Mouse (Mus musculus) hematopoietic stem cell, adult 5-6 weeks (primary cell): ENCODE measurements around the gene Ccdc190. TPM values are rescaled to one million over a fixed set of nuclear protein-coding genes. Genes with fewer than 3 reads are reported as not detected.

Source experiments
- ATAC-seq, 2 experiments: fragments of 125-278 bp in 1 of 2; replicated peaks in 1 of 2; 2 replicates each; pipeline ENCODE4 v1.8.0; 2016 to 2017; ENCODE audit warnings: inconsistent platforms in 2 of 2, mild to moderate bottlenecking in 2 of 2, moderate number of reproducible peaks in 2 of 2, low read depth in 1 of 2, moderate TSS enrichment in 1 of 2; ENCODE audit not compliant: low FRiP score in 2 of 2, poor library complexity in 2 of 2, severe bottlenecking in 2 of 2, insufficient read depth in 1 of 2, low TSS enrichment in 1 of 2
- total RNA-seq: library from RNA; stranded (forward); fragments of 172-1452, 232-1000 nt; gene quantifications from 2 replicates; pipeline ENCODE4 v1.2.3, GENCODE M21; 2017

Gene Ccdc190
- total RNA-seq, 1 experiment from 2014 or later, result not detected

DNA sequence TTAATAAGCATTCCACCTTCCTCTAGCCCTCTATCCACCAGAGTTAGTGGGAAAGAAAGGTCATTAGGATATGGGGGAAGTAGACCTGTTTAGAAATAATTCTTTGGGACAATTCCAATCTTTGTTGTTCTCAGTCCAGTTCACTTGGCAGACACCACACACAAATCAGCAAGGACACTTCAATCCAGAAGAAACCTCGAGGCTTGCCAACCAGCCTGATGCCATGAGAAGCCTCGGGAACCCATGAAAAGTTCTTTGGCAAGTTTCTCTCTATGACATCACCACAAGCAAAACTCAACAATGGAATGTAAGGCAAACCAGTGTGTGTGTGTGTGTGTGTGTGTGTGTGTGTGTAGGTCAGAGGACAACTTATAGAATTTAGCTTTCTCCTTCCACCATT lies 3.9 kb upstream of the Ccdc190 start:
- no peak for ATAC-seq

DNA sequence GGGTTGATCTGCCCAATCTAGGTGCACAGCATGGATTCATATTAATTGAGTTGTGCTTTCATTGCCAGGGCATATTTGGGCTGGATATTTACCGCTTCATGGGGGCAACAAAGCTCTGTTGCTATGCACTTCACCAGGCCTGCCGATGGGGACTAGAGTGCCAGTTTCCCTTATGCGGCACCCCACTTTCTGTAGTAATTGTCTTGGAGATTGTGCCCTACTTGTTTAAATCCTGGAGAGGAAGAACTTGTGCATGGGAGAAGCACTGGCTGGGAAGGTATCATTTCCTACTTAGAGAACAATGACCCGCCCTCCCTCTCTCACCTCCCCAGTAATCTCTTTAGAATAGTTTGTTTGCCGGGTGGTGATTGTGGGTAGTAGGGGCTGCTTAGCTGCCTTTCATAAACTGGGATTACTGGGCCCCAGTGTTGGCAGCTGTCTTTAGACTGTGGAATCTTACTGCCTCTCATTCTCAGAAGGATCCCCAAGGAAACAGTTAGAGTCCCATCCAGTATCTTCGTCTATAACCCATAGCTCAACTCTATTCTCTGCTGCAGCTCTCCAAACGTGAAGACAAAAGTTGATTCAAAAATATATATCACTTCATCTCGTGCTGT lies 587 bp upstream of the Ccdc190 start:
- no peak for ATAC-seq

DNA sequence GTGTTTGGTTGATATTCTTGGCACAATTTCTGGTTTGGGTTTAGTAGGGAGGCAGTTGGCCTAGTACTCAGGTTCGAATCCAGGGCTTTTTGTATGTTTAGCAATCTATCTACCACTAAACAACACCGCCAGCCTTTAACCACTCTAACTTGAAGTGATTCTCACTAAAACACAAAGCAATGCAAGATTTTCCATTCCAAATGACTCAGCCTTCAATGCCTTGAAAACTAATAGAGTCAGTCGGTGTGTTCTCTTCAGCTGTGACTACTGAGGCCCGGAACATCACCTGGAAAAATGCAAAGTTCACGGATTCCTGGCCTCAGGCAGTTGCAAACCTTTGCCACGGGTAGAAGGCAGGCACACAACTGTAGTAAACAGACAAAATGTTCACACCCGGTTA lies 3.2 kb downstream of the Ccdc190 start:
- no peak for ATAC-seq

DNA sequence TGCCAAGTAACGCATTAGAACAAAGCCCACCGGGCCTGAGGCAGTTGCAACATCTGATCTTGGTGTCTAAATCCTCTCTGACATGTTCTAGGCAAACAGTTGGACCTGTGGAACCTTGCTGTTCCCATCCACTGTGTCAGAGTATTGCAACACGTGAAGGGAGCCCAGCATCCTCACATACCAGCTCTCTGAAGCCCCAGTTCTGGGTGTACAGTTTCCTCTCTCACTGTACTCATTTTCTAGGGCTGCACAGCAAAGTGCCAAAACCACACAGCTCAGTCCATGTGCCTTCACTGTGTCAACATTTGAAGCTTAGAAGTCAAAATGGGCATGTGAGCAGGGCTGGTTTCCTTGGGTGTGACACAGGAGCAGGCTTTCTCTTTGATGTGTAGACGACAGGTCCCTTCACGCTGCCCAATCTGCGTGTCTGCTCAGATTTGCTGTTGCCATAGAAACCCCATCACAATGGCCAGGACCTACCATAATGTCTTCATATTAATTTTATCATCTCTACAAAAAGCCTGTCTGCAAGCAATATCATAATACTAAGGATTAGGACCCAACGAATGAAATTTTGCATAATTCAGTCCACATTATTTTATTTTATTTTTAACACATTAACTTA lies 3.8 kb downstream of the Ccdc190 start:
- ATAC-seq, result no peak

DNA sequence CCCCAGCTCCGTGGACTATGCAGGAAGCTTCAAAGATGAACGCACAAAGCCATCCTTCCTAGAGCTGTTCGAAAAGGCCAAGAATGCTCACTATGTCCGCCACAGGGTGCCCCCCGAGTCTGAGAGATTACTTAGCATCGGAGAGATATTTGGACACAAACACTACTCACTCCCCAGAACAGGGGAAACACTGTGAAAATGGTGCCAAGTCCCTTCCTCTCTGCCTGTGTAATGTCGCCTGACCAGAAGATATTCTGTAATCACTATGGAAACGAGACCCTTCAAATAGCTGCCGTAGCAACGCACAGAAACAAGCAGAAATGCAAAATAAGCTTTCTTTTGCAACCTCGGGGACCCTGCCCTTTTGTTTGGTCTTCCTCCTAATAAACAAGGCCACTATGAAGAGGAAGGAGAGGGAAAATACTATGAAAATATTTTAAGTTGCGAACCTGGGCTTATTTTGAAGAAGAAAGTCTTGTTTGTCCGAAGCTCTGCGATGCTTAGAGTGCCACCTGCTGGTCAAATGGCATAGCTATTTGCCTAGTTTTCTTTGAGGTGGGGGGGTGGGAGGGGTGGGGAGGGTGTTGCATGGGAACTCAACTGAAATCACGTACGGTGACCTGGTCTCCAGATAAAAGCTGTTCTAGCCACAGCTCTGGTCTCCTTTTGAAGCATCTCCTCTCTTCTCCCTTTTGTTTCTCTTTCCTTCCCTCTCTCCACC lies 5.7 kb downstream of the Ccdc190 start:
- peak; percentile 29 to 32; a peak in 3 of 4 replicates for ATAC-seq

DNA sequence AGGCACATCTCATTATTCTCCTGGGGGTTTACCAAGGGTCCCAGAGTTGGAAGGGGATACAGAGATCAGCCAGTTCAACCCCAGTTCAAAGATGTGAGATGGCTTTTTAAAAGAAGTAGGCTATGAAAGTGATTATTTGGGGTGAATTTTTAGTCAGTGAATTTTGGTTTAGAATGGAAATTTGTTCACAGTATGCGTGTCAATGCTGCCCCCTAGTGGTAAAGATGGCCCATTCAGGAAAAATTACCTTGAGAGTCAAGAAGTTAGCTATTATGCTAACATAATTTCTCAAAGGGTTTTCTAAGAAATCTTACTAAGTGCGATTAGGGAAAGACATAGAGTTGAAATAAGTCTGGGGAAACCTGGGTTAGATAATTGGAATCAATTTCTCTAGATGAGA lies 10.9 kb downstream of the Ccdc190 start:
- peak; percentile 12 to 60; a peak in 1 of 4 replicates for ATAC-seq

DNA sequence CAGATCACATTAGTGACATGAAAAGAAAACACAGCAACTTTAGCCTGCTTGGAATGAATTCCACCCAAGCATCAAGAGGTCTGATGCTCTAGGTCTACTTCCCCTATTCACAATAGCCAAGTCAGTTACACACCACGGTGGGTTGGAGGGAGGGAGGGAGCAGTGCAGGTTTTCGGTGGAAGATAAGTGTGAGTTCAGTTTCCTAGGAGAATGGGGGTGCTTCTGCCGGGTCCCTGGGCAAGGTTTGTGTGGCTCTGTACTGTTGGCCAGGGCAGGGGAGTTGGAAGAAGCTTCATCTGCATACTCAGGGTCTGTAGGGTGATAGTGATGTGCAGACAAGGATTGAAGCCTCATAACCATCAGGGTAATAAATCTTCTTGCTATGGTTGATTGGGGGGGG lies 17.6 kb downstream of the Ccdc190 start:
- no peak for ATAC-seq

DNA sequence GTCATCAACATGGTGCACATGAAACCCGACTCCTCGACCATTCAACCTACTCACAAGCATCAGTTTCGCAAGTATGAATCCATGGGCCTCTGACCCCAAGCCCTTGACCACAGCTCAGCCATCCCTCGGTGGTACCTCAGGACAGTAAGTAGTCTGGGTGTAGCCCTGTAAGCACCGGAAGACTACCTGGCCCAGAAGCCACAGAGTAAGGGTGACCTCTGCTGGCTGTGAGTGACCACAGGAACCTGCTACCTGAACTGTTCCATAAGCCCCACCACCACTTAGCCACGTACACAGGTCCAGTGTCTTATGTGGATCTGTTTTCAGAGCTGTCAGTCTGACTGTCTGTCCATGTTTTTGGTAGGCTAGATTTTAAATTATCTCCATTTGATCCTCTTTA lies 19.2 kb downstream of the Ccdc190 start:
- ATAC-seq, result no peak

DNA sequence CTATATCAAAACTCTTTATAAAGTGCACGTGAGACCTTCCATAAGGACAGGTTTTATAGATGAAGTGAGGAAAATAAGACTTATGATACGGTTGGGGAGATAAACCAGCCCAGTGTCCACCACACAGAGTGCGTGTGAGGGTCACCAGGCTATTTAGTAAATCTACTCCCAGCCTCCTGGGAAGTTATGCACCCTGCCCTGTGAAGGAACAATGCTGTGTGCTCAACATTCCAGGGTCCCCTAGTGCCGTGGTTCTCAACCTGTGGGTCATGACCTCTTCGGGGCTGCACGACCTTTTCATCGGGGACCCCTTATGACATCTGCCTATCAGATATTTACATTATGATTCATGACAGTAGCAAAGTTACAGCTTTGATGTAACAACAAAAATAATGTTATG lies 19.8 kb downstream of the Ccdc190 start:
- no peak for ATAC-seq

DNA sequence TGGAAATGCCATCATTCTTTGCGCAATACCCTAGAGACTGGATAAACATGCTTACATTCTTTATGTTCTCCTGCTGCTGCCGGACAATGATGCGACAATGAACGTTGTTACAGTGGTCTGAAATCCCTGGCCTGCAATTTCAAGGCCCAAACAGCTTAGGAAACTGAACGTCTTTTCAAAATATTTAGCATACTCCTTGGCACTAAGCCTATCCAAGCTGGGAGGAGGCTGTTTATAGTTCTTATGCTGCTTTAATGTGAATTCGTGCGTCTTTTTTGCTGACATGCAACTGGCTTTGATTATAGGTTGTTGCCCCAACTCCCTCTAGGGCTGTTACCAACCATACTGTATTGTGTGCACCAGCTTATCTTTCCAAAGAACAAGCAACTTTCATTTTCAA lies 20.4 kb downstream of the Ccdc190 start:
- ATAC-seq, result no peak

DNA sequence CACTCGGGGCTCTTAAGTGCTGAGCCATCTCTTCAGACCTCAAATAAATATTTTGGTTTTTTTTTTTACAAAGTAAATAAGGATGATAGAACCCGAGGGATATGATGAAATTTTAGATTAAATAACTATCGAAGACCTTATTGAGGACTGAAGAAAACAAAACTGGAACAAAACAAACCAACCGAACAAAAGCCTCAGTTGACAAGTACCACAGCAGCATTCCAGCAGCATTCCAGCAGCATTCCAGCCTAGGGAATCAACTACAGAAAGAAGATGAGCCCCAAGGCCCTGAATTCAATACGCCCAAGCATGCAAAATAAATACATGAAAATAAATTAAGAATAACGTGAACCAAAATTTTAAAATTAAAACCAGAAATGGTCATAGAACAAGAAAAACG lies 21.5 kb downstream of the Ccdc190 start:
- no peak for ATAC-seq

DNA sequence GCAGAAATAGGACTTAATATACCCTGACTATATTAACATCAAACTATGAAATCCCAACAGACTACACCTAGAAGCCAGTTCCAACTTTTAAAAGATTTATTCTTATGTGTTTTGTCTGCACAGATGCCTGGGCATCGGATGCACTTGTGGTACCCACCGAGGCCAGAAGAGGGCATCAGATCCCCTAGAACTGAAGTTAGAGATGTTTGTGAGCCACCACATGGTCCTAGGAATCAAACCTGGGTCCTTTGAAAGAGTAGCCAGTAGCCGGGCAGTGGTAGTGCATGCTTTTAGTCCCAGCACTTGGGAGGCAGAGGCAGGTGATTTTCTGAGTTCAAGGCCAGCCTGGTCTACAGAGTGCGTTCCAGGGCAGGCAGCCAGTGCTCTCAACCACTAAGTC lies 22.2 kb downstream of the Ccdc190 start:
- ATAC-seq, result no peak

DNA sequence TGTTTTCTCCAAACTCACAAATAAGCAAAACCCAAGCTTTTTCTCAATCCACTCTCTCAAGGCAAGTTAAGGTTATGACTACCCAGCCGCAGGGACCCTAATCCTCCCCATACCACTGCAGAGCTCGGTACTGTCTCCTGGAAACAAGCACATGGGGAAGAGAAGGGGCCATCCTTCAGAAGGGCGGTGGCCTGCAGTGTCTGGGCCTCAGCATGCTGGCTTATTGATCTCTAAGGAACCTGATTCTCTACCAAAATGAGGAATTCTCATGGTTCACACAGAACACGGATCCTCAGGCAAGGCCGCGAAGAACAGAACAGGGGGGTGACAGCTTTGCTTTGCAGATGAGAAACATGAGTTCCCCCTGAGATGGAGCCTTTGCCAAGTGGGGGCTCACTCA lies 23.1 kb downstream of the Ccdc190 start:
- no peak for ATAC-seq

DNA sequence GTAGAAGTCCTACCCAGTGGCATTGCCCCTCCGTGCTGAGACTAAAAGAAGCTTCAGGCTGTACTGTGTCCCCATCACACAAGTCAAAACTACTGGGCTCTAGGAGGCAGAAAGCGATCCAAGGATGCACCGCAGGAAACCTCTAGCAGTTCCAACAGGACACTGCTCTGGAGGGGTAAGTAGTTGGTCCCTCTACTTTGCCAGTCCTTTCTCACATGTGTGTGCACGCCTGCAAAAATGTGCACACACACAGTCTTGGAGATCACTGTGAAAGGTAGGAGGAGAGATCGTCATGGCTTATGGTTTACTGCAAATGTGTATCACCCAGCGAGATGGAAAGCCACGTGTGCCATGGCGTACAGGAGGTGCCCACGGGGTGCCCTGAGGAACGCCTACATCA lies 24.2 kb downstream of the Ccdc190 start:
- no peak for ATAC-seq

DNA sequence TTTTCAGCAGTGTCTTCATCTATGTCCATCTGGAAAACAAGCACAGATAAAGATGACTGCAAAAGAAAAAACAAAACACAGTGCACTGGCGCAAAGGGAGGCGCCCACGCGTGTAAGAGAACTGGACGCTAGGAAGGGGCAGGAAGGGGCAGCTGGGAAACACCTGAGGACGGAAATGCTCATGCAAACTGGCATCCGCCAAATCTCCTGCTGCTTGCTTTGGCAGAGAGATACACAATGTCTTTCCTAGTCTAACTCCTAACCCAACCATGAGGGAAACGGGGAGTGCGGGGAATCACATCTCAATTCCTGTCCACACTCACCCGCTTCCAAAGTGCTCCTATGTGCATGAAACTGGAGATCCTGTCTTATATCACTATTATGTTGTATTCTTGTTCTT lies 24.7 kb downstream of the Ccdc190 start:
- ATAC-seq, result no peak

DNA sequence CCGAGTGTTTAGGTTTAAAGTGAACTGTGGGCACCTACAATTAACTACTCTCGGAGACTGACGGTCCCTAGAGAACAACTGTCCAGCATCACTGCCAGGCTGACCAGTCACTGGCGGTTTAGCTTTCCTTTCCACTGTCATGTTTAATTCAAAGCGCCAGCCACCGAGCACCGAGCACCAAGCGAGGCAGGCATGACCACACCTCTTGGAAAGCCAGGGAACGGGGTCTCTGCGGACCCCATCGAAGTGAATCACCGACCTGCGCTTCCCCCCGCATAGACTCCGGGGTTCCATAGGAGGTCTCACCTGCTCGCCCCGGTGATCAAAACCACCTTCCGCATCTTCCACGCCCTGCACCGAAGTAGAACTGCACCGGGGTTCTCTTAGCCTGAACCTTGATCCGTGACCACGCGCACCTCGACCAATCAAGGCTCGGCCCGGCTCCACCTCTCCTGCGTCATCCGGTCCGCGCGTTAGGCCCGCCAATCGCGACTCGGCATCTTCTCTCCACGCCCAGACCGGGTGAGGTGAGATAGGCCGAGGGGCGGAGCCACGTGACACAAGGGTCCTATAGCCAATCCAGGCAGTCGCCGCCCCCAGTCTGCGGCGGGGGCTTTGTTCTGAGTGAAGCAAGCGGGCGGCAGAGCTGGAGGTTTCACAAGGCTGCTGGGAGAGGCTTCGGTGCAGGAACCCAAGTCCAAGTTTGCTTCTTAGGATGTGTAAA lies 40.5 kb downstream of the Ccdc190 start, which contains the start of gene Hsd17b7:
Gene Hsd17b7, minus strand, starts transcription at position 450 of the 724 bp plus-strand sequence.
- ATAC-seq, result peak; percentile 99 to 100

DNA sequence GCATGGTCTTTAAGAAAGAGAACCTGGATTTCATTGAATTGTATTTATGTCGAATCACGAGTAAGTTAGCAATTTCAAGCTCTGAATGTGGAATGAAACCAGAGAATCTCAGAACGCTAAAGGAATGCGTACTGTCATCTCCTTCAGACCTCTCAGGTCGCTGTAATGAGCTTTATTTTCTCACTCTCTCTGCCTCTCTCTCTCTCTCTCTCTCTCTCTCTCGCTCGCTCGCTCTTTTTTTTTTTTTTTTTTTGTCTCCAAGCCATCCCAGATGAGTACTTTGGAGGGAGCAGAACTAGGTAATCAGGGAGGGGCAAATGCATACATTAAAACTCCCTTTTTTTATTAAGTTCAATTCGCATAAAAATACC lies 41.1 kb downstream of the Ccdc190 start:
- ATAC-seq, result peak; percentile 13 to 22; a peak in 2 of 4 replicates

DNA sequence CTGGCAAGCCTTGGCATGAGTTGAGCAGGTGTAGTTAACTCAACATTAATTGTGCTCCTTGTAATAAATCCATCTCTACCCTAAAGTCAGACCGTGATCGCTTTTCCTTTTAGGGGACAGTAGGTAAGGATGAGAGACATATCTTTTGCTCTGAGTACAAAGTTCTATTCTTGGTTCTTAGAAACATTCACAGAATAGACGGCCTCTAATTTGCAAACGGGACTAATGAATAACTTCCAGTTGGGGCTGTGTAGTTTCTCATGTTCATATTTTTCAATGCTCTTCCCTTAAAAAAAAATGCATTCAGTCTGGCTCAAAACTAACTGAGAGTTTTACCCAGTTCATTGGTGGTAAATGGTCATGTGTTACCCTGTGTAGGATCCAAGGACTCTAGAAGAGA lies 42.5 kb downstream of the Ccdc190 start:
- no peak for ATAC-seq
